Mouse (Mus musculus) testis, postnatal 14 days (tissue): ENCODE measurements at regions not wholly inside any gene's neighbourhood (a gene's known extent, or its start where the extent isn't known, plus 50 kb on each side); places are given as distances from the start of the nearest gene placed in this dataset.

ENCODE experiments used
- DNase-seq: peaks from one replicate; pipeline ENCODE4 v3.0.0; 2021; ENCODE audit warnings: low spot score

- no peak for DNase-seq
Measured at GRCm38 (mm10) chr7:125033778-125034177, 410.7 kb upstream of the Kdm8 start.

DNA sequence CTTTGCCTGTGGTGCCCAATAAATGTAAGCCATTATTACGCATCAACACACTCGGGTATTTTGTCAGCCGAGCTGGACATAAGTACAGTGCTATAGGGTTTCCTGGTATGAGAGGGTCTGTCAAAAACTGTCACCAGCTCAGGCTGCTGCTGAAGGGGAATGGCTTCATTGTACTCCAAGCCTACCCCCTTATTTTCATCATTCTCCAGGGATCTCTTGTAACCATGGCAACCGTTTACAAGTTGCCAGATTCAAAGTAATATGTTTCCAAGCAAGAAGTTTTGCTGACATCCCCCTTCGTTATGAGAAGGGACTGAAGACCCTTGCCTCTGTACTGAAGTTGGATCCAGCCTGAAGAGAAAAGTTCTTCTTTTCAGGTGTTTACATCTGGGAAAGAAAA lies 410.3 kb upstream of the Kdm8 start:
- no peak for DNase-seq

GRCm38 (mm10) chr7:125036098-125036991 lies 408.1 kb upstream of the Kdm8 start:
- DNase-seq = no peak

DNA sequence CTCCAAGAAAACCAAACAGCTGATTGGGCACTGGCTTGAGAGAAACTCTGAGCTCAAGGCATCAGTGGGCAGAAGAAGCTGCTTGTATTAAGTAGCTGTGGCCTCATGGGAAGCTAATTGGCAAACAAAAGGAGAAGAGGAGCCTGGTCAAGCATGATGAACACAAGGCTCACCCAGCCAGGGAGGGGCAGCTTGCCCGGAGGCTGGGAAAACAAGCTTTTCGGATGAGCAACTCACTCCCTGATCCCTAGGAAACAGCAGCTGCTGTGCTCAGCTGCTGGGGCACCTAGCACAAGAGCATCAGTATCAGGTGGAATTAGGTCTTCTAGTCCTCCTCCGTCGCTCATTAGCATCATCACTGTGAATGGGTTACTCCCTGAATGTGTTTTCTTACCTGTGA lies 405.6 kb upstream of the Kdm8 start:
- no peak for DNase-seq

GRCm38 (mm10) chr7:125055951-125056625 lies 388.4 kb upstream of the Kdm8 start:
- DNase-seq = no peak

- DNase-seq = no peak
Measured at GRCm38 (mm10) chr7:125102464-125102863, 342.0 kb upstream of the Kdm8 start.

GRCm38 (mm10) chr7:125104011-125104410 lies 340.5 kb upstream of the Kdm8 start:
- no peak for DNase-seq

DNA sequence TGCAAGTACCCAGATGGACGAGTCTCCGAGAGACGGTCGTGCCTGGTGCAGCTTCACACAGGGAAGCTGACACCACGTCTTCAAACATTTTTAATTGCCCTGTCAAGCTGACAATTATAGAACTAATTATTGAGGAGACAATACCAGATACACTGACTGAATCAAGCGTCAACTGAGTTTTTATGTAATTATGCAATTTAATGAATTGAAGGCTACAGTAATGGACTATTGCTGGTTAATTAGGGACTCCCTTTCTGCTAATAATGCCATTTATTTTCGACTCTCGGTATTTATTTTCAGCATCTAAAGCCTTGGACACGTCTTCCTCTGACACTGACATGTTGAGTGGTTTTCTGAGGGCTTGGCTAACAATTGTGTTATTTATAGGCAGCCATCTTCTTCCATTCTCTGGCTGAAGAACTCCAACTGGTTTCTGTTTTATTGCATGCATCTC lies 331.6 kb upstream of the Kdm8 start:
- DNase-seq = no peak

- no peak for DNase-seq
Measured at GRCm38 (mm10) chr7:125115322-125115996, 329.0 kb upstream of the Kdm8 start.

DNA sequence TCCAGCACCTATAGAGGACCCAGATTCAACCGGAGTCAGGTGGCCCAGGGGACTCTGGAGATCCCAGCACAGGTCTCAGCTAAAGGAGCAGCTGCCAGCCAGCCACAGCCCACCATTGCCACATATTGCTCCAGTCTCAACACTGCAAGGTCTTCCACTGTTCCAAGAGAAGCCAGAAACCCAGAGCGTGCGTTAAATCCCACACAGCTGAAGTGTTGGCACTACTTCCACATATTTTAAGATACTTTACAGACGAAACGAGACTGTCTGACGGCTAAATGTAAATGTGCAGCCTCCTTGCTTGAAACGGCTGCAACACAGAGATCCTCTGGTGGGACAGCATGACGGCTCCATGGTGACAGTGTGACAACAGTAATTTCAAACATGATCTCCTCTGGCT lies 327.3 kb upstream of the Kdm8 start:
- DNase-seq = no peak

DNA sequence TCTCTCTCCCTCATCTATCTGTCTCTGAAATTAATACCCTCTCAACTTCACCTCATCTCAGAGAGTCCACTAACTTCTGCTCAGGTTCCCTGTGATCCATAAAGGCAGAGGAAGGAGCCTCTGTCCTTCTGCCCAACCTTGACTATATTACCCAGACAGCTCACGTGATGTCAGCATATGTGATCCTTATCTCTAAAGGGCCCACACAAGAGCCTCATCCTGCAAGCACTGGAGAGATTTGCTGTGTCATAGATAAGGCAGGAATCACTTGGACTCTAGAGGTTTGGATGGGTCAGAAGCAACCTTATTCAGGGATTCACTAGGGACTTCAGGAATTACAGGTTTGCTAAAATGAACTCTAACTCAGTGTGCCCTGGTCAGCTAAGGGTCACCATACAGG lies 315.3 kb upstream of the Kdm8 start:
- no peak for DNase-seq

DNA sequence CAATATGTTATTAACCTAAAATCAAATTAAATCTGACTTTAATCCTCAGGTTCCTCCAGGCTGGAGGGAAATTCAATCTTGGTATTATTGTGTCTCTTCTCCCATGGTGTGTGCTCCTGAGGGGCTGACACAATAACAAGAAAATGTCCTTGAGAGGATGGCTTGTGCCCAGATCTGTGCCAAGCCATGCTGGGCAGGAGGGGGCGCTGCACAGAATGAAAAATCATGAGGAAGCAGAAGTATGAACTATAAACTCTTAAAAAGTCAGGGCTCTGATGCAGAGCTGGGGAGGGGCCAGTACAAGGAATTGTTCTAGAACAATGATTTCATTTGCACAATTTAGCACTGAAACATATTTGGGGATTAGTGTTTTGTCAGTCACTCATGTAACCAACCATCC lies 312.5 kb upstream of the Kdm8 start:
- no peak for DNase-seq

DNA sequence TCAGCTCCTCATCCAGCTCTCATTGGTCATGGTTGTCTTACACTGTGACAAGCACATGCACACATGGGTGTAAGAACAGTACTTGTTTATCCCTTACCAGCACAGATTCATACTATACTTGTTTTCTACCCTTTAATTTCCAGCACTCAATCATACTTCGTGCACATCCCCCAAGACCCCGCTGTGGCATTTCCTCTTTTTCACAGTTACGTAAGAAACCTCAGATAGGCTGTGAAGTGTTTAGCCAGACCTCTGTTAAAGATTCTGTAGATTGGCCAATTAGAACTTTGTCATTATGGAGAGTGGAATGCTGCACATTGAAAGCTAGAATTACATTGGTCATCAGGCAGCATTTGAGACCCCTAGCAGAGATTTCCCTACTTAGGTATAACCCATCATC lies 305.9 kb upstream of the Kdm8 start:
- no peak for DNase-seq

GRCm38 (mm10) chr7:125139196-125139595 lies 305.3 kb upstream of the Kdm8 start:
- no peak for DNase-seq

DNA sequence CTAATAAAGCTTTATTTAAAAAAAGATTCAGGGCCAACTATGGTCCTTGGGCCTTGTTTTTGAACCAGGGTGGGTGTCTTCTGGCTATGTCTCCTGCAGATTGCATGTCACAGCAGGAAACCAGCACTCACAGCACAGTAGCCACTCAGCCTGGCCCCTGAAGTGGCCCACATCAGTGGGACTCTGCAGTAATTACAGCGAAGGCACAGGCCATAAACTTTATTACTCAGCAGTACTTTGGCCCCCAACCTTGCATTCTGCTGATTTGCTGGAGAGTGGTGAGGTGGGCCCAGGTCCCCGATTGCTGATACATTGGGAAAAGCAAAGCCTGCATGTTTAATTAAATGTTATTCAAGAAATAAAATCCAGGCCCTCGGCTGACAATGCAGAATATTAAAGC lies 303.6 kb upstream of the Kdm8 start:
- DNase-seq = no peak

- DNase-seq = no peak
Measured at GRCm38 (mm10) chr7:125141864-125142263, 302.6 kb upstream of the Kdm8 start.

DNA sequence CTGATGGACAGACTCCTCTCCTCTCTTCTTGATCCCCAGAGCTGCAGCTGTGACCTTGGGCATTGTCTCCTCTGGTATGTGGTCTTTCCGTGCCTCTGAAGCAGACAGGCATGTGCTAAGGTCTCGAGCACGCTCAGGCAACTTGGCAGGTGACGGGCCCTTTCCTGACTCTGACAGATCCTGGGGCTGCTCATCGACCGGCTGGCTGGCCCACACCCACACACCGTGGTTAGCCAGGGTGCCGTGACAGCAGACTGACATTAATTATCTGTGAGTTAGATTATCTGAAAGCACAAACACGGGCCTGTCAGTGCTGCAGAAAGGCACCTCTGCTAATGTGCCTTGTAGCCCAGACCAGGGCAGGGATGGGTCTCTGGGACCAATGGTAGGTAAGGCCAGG lies 298.5 kb upstream of the Kdm8 start:
- DNase-seq = no peak

GRCm38 (mm10) chr7:125149151-125149550 lies 295.3 kb upstream of the Kdm8 start:
- no peak for DNase-seq

GRCm38 (mm10) chr7:125149740-125150139 lies 294.7 kb upstream of the Kdm8 start:
- DNase-seq = no peak

DNA sequence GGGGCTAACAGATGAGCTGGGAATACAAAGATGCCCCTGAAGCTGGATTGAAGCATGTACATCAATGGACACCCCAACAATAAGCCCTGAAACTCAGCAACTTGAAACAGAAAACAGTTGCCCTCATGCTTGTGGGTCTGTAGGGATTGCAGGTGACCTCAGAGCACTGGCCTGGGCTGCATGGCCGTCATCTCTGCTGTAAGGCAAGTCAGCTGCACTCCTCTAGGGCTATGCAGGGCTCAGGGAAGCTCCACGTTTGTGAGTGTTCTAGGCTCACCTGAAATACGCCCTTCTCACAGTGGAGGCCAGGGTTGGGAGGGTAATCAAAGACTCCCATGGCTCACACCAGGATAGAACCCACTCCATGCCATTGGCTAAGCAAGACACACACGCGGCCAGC lies 292.2 kb upstream of the Kdm8 start:
- DNase-seq = no peak

DNA sequence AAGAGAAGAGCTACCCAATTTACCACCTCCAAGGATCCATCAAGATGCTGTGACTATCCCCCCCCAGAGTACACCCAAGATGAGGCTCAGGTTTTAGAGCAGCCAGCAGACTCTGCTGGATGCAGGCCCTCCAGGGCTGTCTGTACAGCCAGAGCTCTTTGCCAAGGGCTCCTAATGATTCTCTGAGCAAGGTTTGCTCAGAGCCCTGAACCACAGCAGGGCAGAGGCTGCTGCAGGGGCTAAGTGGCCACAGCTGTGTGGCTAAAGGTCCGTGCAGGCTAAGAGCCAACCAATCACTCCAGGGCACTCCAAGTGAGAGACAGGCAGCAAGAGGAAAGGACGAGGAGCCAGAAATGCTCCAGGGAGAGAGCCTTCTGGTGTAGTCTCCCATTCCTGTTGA lies 289.2 kb upstream of the Kdm8 start:
- no peak for DNase-seq

DNA sequence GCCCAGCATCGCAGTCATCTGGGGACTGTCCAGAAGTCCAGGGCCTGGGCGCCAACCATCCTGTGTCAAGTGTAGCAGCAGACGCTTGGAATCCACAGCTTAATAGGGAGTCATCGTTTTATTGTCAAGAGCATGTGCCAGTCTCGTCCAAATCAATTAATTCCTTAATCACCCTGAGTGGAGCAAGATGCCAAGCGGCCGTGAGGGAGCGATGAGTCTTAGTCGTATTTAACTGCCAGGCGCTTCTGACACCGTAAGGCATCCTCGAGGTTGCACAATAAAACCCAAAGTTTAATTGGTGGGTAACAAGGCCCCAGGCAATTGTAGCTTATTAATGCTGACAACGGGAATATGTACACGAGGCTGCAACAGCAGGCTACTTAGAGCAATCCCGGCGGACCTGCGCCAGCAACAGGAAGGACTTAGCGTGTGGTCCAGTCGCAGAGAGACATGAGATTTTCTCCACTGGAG lies 277.6 kb upstream of the Kdm8 start:
- DNase-seq = no peak

DNA sequence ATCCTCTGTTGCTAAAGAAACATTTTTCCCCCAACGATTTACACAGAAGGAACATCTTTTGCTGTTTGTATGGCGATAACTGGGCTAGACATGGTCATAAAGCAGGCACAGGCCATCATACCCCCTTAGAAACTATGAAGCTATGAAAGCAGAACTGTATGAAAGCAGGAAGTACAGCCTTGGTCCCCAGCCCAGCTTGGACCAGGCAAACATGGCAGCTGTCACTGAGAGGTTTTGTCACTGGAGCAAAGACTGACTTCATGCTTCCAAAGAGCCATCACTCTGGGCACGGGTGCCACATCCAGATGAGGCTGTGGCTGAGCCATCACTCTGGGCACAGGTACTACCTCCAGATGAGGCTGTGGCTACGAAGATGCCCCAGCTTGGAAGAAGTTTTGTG lies 276.8 kb upstream of the Kdm8 start:
- DNase-seq = no peak
